Mouse (Mus musculus): ENCODE data around the gene Haspin.

Gene Haspin

DNA sequence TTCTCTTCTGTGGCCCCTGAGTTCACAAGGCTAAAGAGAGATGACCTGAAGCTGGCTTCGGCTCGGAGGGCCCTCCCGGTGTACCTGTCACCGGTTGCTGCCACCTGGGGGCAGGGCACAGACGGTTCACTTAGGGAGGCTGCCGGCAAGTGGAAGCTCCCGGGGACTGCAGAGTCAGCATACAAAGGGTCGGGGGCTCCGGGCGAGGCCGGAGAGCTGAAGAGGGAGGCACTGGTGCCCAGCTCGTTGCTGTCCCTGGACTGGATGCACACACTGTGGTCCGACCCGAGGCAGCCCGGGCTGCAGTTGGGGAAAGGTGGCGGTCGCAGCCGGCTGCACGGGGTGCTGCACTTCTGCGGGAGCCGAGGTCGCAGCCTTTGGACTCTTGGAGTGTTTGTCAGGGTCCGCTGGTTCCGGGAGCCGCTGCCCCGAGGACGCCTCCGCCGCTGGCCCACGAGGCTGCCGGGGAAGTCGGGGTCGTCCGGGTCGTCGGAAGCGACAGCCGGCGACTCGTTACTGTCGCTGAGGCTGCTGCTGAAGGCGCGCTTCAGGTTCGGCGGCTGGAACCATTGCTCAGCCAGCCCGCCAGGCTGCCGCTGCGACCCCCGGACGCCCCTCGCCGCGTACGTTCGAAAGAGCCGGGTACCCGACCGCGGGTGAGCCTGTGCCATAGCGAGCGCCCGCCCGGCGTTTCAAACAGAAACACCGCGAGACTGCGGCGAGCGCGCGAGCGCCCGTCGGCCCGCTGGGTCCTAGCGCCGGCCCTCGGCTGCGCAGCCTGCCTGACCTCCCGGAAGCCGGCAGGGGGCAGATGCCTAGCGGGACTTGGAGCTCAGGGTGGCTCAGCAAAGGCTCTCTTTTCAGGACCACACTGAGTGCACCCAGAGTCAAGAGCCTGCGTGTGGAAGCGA, at the start of gene Haspin:
Gene Haspin (minus strand): TSS at position 704 of the 911 bp plus-strand sequence.
- CTCF ChIA-PET: interaction anchor here (0.6 to 2.7 kb wide), 39 partner anchors 8 to 1439 kb away, joined by 3 to 33 read pairs (median 4); partner anchors contain the start of genes Ctns (in 3 of the 4), Shpk (in 3 of the 4), P2rx5 (in 2 of the 4) and Emc6 (in 1 of the 4)

DNA sequence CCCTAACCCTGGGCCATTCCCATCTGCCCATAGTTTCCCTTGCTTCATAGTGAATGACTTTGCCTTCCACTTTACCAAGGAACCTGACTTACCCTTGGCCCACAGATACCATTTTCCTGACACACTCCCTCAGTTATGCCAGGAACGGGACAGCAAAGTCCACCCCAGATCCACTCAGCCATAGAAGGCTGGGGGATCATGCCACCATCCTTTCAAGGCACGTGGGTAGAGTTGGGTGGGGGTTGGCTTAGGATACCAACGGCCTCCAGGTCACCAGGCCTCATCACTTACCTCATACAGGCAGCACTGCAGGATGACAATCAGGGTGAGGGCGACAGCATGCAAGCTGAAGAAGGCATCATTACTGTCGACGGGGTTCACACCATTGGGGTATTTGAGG, 49.1 kb upstream of the Haspin start:
- ChIA-PET POLR2A (interaction anchor here in 2 of 4 experiments (0.6 to 7.0 kb wide), 4 partner anchors 12 to 117 kb away, joined by 4 to 43 read pairs (median 5); partner anchors contain the start of genes Ctns (in 1 of the 2) and Shpk (in 1 of the 2)), CTCF (no interaction called here)

More for the DNA sequence above, at the start of gene Haspin:
- POLR2A ChIA-PET: interaction anchor here (0.5 to 4.0 kb wide), 55 partner anchors 9 to 647 kb away, joined by 3 to 42 read pairs (median 4); partner anchors contain the start of genes Ctns (in 3 of the 4), P2rx5 (in 3 of the 4), Shpk (in 3 of the 4) and Cyb5d2 (in 2 of the 4)

DNA sequence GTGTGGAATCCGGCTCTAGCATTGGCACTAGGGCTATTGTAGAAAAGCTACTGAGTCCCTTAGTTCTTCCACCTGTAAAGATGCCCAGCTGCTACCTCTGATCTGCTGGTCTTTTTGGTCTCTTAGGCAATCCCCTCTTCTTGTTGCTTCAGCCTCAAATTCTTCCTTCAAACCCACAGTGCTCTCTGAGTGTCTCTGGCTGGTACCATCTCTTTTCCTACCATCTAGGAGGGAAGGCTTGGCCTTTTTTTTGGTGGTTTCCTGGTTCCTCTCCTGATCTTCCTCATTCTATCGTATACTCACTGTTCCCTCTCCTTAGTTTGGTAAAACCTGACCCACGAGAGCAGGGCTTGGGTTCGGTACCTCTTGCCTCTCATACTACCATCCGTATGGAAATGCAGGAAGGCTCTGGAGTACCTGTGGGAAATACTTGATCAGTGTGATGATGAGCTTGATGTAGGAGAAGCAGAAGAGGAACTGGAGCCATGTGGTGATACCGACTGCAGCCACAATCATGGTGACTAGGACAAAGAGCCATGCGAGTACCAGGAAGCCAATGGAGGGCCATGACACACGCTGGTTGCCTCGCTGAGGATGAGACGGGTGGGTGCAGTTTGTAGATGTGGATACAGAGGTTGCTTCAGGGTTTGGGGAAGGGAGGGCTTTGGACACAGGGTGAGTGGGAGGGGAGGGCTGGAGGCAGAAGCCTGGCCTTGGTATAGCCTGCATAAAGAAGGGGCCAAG, 48.0 kb upstream of the Haspin start:
- ChIA-PET CTCF (interaction anchor here in 2 of 4 experiments (0.5 to 1.0 kb wide), 2 partner anchors 9 to 13 kb away, joined by 3 to 6 read pairs; partner anchors contain the start of genes Ctns (in 1 of the 2) and Shpk (in 1 of the 2)), POLR2A (interaction anchor here in 3 of 4 experiments (1.1 to 7.0 kb wide), 5 partner anchors 8 to 13 kb away, joined by 3 to 43 read pairs (median 4); partner anchors contain the start of genes Ctns (in 3 of the 3) and Shpk (in 3 of the 3))

DNA sequence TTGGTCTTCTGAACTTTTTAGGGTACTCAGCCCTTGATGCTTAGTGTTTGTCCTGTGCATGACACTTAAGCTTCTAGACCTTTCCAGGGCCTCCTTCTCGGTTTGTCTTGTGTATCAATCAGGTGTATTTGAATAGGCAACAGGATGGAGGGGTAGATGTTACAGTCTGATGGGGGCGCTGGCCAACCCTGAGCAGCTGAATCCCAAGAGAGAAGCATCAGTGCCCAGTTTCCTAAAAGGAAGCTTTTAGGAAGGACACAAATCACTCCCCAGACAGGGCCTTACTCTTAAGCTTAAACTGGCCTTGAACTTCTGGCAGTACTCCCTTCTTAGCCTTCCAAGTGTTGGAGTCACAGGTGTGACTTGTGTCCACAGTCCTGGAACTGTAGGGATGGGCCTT, 39.8 kb upstream of the Haspin start:
- ChIA-PET CTCF (interaction anchor here in 3 of 4 experiments (0.5 to 1.0 kb wide), 5 partner anchors 10 to 1194 kb away, joined by 3 to 7 read pairs (median 3); partner anchors contain the start of genes Ctns (in 2 of the 3), Shpk (in 2 of the 3) and Haspin (in 1 of the 3)), POLR2A (interaction anchor here in 3 of 4 experiments (0.6 to 4.0 kb wide), 26 partner anchors 9 to 141 kb away, joined by 3 to 38 read pairs (median 4); partner anchors contain the start of genes Ctns (in 3 of the 3), Shpk (in 3 of the 3), P2rx5 (in 2 of the 3) and Haspin (in 1 of the 3))

DNA sequence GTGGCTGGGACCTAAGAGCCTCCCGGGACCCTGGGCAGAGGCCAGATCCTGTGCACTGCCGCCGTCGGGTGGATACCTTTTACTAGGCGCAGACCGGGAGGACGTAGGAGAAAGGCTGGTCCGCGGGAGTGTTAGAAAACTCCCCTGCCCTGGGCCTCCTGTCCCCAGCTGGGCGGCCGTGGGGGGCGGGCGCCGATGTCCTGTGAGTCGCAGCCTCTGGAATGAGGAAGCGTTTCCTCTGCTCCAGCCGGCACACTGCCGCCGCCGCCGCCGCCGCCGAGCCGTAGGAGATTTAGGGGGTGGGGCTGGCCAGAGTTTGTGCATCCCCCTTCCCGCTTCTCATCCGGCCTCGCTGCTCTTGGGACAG, 39.4 kb upstream of the Haspin start:
- ChIA-PET POLR2A (interaction anchor here in 3 of 4 experiments (0.8 to 4.0 kb wide), 24 partner anchors 8 to 141 kb away, joined by 3 to 38 read pairs (median 4); partner anchors contain the start of genes Ctns (in 2 of the 3), P2rx5 (in 2 of the 3), Shpk (in 2 of the 3) and Haspin (in 1 of the 3)), CTCF (interaction anchor here in 2 of 4 experiments (1.0 kb wide), 2 partner anchors 22 to 39 kb away, joined by 4 to 7 read pairs; partner anchors contain the start of genes Ctns (in 1 of the 2), Haspin (in 1 of the 2) and Shpk (in 1 of the 2))

DNA sequence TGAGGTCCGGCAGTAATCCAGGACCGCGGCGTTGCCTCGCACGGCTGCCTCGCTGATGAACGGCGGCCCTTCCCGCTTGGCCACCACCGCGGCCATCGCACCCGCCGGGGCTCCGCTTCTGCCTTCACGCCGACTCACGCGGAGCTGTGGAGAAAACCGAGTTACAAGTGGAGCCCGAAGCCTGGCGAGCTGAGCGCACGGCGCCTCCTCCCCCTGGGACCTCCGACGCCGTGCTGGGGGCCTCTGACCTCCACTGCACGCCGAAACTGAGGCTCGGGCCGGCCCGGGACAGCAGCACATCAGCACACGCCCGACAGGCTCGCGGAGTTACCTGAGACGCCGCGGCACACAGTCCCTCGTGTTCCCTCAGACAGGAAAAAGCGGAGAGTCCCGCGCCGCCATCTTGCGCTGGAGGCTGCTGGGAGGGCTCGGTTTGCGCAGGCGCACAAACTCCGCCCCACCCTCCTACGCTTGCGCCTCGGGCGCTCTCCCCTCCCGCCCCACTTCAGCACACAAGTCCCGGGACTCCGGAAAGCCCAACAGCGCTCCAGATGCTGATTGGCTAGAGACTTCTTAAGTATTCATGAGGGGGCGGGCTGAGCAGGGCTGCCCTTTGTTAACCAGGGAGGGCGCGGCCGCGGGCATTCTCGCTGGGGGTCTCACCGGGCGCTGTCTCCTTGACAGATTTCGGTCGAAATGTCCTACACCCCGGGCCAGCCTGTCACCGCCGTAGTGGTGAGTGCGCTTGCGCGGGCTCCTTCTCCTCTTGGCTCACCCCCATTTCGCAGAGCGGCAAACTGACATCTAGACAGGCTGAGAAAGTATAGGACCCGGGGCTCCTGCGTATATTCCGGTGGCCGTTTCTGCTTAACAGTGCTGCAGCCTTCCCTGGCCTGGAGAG, 38.8 kb upstream of the Haspin start, which contains the start of the genes Emc6 and Tax1bp3:
Gene Emc6 (minus strand): TSS at position 430 of the 901 bp plus-strand sequence.
Gene Tax1bp3 (plus strand): TSS at position 476 of the 901 bp plus-strand sequence.
- CTCF ChIA-PET: interaction anchor here in 2 of 4 experiments (0.5 to 1.0 kb wide), 2 partner anchors 38 to 39 kb away, joined by 3 to 4 read pairs; partner anchors contain the start of gene Haspin (in 1 of the 2)
- POLR2A ChIA-PET: interaction anchor here (0.6 to 4.0 kb wide), 28 partner anchors 8 to 179 kb away, joined by 3 to 38 read pairs (median 5); partner anchors contain the start of genes Ctns (in 3 of the 4), Haspin (in 3 of the 4), Shpk (in 3 of the 4) and P2rx5 (in 2 of the 4)

DNA sequence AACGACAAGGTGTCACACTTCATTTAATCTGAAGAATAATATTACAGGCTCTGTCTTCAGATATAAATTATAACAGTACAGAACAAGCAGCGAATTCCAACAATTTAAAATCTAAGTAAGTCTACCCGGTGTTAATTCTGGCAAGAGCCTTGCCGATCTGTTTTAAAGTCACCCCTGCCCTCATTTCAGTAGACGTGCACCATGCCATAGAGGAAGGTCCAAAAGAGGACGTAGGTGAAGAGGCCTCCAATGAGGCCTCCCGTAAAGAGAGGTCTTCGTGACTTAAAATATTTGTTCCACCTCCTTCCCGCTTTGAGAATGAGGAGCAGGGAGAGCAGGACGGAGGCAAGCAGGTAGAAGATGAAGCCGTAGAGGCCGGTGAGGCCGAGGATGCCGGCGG, 38.1 kb upstream of the Haspin start:
- POLR2A ChIA-PET: interaction anchor here (0.6 to 3.8 kb wide), 18 partner anchors 8 to 179 kb away, joined by 3 to 23 read pairs (median 4); partner anchors contain the start of genes Ctns (in 3 of the 4), Haspin (in 3 of the 4), Shpk (in 3 of the 4) and P2rx5 (in 2 of the 4)
- CTCF ChIA-PET: interaction anchor here in 1 of 4 experiments (1.0 kb wide), 1 partner anchor 38 kb away, joined by 3 read pairs; the partner anchor contains the start of gene Haspin

DNA sequence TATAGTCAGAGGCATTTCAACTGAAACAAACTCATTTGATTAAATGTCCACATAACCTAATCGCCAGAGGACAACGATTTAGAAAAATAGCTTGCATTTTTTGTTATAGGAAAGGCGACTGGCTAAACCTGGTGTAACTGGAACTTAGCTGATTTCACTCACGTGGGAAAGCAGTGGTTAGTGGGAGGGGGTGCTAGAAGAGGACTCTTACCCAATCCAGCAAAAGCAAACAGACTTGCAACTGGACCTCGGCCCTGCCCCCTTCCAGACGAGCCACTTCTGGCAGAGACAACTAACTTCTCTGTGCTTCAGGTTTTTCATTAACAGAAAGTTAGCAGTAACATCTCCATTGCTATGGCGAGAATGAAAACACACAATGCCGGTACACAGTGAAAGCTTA, 37.5 kb upstream of the Haspin start:
- ChIA-PET POLR2A (interaction anchor here in 3 of 4 experiments (0.8 to 3.8 kb wide), 11 partner anchors 10 to 127 kb away, joined by 3 to 23 read pairs (median 4); partner anchors contain the start of genes Ctns (in 3 of the 3), Shpk (in 3 of the 3), Haspin (in 1 of the 3) and P2rx5 (in 1 of the 3)), CTCF (no interaction called here)

DNA sequence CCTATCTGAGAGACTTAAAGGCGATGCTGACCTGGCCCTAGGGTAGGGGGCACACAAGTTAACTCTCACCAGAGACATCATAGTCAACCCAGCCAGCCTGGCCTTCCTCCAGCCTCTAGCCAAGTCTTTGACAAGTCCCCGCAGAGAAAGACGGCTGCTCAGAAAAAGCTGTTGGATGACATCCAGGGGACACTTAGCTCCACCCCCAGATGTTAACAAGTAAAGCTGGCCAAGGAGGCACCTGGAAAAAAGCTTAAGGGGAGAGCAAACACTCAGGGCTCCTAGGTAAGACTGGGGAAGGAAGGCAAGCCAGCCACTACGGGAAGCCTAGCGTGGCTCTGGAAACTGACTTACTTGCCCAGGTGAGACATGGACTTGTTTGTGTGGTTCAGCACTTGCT, 34.1 kb upstream of the Haspin start:
- ChIA-PET CTCF (interaction anchor here in 1 of 4 experiments (0.6 kb wide), 1 partner anchor 579 kb away, joined by 4 read pairs; no protein-coding TSS in a partner anchor), POLR2A (interaction anchor here in 3 of 4 experiments (0.9 to 3.1 kb wide), 12 partner anchors 12 to 97 kb away, joined by 3 to 16 read pairs (median 5); partner anchors contain the start of genes Ctns (in 3 of the 3), Shpk (in 3 of the 3) and P2rx5 (in 1 of the 3))

DNA sequence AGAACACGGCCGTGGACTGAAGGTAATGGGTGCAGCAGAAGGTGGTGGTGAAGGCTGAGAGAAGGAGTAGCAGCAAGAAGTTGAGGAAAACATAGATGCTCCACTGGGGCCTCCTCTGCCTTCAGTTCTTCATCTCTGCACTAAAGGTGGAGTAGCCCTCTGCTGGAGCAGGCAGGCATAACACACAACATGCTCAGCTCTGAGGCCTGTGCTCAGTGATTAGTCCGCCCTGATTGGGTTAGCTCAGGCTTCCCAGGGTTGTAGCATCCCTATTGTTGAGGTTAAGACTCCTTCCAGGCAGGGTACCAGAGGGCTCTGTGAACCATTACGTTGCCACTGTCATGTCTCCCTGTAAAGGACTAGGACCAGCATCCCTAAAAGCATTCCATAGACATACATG, 31.1 kb upstream of the Haspin start:
- POLR2A ChIA-PET: interaction anchor here in 3 of 4 experiments (0.5 to 4.1 kb wide), 19 partner anchors 7 to 218 kb away, joined by 3 to 42 read pairs (median 12); partner anchors contain the start of genes Haspin (in 3 of the 3), P2rx5 (in 3 of the 3), Ctns (in 2 of the 3) and Shpk (in 2 of the 3)
- CTCF ChIA-PET: interaction anchor here (0.7 to 2.7 kb wide), 22 partner anchors 8 to 1360 kb away, joined by 3 to 33 read pairs (median 4); partner anchors contain the start of genes Haspin (in 4 of the 4), P2rx5 (in 3 of the 4), Ctns (in 1 of the 4) and Shpk (in 1 of the 4)

DNA sequence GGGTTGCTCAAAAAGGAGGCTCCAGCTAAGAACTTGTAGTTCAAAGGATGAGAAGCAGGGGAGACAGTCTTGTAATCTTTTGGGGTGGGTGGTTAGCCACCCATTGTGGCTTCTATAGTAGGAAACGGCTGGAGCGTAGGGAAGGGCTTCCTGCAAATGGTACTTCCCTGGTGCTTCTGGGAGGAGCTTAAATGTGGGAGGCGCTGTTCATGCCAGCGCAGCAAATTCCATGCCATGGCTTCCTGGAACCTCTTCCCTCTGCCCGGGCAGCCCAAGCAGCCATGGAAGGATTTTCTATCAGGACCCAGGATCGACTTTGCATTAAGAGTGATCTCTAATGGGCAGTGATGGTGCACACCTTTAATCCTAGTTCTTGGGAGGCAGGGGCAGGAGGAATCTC, 30.5 kb upstream of the Haspin start:
- POLR2A ChIA-PET: interaction anchor here in 3 of 4 experiments (0.5 to 4.1 kb wide), 20 partner anchors 8 to 623 kb away, joined by 3 to 42 read pairs (median 12); partner anchors contain the start of genes Ctns (in 3 of the 3), P2rx5 (in 3 of the 3), Shpk (in 3 of the 3) and Haspin (in 2 of the 3)
- CTCF ChIA-PET: interaction anchor here (1.0 to 2.7 kb wide), 21 partner anchors 8 to 1361 kb away, joined by 3 to 33 read pairs (median 4); partner anchors contain the start of genes Haspin (in 4 of the 4), P2rx5 (in 3 of the 4), Ctns (in 1 of the 4) and Shpk (in 1 of the 4)

DNA sequence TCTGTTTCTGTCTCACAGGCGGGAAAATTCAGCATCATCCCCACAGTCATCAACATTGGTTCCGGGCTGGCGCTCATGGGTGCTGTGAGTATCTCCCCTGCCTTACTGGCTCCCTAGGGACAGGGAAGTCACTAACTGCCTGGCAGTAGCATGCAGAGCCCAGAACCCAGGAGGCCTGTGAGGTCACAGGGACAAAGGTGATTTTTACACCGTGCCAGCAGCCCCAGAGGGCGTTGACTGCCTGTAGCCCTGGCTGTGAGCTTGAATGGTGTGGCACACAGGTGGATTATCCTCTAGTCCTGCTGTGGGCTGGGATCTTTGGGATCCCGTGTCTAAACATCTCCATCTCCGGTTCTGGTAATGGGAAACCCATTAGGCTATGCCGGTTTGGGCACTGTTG, 30.0 kb upstream of the Haspin start:
- POLR2A ChIA-PET: interaction anchor here in 3 of 4 experiments (0.5 to 4.1 kb wide), 19 partner anchors 7 to 623 kb away, joined by 3 to 42 read pairs (median 13); partner anchors contain the start of genes Ctns (in 3 of the 3), Haspin (in 3 of the 3), Shpk (in 3 of the 3) and P2rx5 (in 2 of the 3)

DNA sequence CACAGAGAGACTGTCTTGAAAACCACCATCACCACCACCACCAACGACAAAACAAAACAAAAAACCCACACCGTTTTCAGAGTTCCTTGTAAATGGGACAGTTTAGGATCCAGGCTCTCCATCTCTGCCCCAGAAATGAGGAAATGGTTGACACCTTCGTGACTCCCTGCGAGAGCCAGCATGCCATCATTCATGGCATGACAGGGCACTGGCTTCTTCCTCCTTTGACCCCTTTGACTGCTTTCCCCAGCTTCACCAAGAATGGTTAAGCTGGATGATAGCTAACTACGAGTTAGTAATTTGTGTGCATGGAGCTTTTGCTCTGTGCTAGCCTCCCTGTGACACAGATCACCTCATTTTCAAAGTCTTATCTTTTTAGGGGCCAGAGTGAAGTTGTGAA, 24.2 kb upstream of the Haspin start:
- CTCF ChIA-PET: interaction anchor here in 2 of 4 experiments (0.6 to 0.8 kb wide), 3 partner anchors 12 to 40 kb away, joined by 3 to 5 read pairs (median 3); partner anchors contain the start of gene Shpk (in 1 of the 2)

More for the DNA sequence above, 30.0 kb upstream of the Haspin start:
- CTCF ChIA-PET: interaction anchor here (1.1 to 2.7 kb wide), 11 partner anchors 8 to 124 kb away, joined by 3 to 33 read pairs (median 10); partner anchors contain the start of genes Haspin (in 3 of the 4), P2rx5 (in 2 of the 4), Ctns (in 1 of the 4) and Shpk (in 1 of the 4)

DNA sequence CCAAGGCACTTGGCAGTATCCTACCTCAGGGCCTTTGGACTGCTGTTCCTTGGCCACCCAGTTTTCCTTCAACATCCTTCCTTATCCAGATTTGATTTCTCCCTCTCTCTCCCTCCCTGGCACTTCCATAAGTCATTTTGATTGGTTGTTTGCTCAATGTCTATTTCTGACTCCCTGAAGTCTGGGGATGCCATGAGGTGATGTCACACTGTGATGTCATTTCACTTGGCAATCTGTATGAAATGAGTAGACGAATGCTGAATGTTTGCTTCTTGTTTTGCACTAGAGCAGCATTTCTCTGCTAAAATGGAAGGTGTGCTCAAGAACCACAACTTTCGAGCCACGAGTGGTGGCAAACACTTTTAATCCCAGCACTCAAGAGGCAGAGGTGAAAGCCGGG, 23.5 kb upstream of the Haspin start:
- ChIA-PET POLR2A (interaction anchor here (0.9 to 2.4 kb wide), 11 partner anchors 7 to 37 kb away, joined by 3 to 25 read pairs (median 8); partner anchors contain the start of genes Ctns (in 2 of the 4), Shpk (in 2 of the 4), Emc6 (in 1 of the 4) and Haspin (in 1 of the 4)), CTCF (interaction anchor here in 3 of 4 experiments (1.5 to 2.2 kb wide), 5 partner anchors 7 to 24 kb away, joined by 6 to 16 read pairs (median 7); partner anchors contain the start of gene Haspin (in 2 of the 3))

More for the DNA sequence above, 24.2 kb upstream of the Haspin start:
- POLR2A ChIA-PET: no interaction called here
